Mouse (Mus musculus) CD4-positive, CD25-positive, alpha-beta regulatory T cell, adult 2 months (primary cell): ENCODE measurements around the gene Abcb9.

Source experiments
- DNase-seq: peaks from one replicate; pipeline ENCODE4 v3.0.0-alpha.2; 2012; ENCODE audit warnings: low read depth, low spot score

The Abcb9 gene

GRCm38 (mm10) chr5:124093852-124094604 lies 1.6 kb downstream of the Abcb9 start:
- DNase-seq: no peak

- no peak for DNase-seq
Measured at GRCm38 (mm10) chr5:124093120-124093794, 2.3 kb downstream of the Abcb9 start.

DNA sequence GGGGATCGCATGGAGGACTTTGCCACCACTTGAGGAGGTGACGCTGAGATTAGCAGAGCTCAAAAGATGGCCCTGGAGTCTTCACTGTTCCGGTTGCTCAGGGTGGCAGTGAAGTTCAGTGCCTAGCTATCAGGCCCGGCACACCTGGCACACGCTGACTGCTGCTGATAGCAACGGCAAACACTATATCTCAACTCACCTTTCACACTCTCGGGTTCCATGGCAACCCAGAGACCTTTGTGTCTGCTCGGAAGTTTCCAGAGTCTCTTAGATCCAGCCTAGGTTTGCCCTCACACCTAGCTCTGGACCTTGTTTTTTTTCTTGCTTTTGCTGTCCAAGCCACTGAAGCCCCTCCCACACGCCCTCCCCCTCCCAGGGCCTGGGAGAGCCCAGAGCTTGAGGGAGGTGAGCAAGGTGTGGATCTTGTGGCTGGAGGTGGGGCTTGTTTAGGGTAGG lies 3.6 kb downstream of the Abcb9 start:
- DNase-seq: no peak

DNA sequence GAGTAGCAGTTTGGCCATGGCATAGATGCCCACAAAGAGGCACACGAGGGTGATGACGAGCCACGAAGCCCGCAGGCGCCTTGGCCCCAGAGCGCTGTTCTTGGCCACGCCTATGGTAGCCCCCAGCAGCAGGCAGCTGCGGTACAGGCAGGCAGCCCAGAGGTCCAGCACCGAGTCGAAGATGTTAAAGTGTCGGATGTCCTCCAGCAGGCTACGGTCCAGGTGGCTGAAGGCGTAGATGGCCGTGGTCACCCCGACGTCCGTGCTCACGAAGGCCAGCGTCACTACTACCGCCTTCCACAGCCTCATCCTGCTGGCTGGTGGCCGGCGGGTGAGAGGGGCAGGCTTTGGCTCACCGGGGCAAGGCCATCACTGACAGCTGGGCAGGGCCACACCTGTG lies 5.7 kb downstream of the Abcb9 start:
- DNase-seq: no peak

GRCm38 (mm10) chr5:124086876-124087275 lies 8.7 kb downstream of the Abcb9 start:
- no peak for DNase-seq

DNA sequence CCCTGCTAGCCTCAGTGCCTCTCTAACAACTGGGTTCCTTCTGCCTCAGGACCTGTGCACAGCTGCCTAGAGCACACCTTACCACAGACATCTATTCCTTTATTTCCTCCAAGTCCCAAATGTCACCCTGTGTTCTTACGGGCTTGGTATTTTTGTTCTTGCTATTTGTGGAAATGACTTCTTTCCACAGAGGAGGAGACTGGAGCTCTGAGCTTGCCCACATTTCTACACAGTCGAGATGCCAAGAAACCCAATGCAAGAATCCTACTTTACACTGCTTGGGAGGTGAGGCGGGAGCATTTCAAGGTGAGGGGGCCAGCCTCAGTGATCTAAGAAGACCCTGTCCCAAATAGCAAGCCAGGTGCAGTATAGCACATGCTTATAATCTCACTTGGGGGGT lies 10.1 kb downstream of the Abcb9 start:
- no peak for DNase-seq

DNA sequence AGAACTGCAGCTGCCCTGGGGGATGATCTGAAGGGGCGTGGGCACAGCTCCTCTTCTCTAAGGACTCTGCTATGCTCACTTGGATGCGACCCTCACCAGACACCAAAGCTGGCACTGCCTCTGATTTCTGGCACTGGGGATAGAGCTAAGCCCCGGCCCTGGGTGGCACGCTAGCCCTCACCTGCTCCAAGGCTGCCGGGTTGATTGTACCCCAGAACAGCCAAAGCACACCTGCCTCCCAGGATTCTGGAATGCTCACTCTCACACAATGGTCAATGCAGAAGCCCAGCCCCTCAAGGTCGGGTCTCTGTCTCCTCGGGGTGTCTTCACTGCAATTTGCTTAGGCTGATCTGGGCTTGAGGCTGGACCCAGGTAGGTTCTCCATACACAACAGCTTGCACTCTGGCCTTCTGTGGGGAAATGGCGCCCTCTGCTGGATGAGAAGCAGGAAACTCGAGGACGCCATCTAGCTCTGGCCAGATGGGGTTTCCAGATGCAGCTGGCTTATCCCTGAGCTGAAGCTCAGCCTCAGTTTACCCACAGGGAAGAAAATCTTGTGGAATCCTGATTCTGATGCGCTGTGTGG lies 10.9 kb downstream of the Abcb9 start:
- peak; percentile 93 for DNase-seq

- DNase-seq: peak; percentile 86
Measured at GRCm38 (mm10) chr5:124083850-124084587, 11.6 kb downstream of the Abcb9 start.

GRCm38 (mm10) chr5:124082941-124083688 lies 12.5 kb downstream of the Abcb9 start:
- peak; percentile 75 for DNase-seq

DNA sequence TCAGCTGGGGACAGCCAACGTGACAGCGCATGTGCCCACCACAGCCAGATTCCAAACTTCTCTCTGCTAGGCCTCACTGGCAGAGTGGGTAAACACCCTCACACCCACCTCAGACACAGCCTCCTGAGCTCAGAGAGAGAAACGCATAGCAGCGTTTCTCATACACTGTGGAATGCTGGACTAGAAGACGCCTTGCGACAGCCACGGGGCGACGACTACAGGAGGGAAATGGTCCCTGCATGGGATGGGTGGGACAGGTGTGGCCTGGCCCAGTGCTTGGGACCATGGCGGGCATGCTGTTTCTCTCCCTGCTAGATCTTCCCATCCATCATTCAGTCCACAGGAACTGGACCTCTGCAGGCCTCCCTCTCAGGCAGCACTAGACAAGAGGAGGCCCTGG lies 13.2 kb downstream of the Abcb9 start:
- peak; percentile 52 for DNase-seq

- peak; percentile 68 for DNase-seq
Measured at GRCm38 (mm10) chr5:124079880-124080279, 15.7 kb downstream of the Abcb9 start.

GRCm38 (mm10) chr5:124078794-124079416 lies 16.7 kb downstream of the Abcb9 start:
- peak; percentile 67 for DNase-seq

DNA sequence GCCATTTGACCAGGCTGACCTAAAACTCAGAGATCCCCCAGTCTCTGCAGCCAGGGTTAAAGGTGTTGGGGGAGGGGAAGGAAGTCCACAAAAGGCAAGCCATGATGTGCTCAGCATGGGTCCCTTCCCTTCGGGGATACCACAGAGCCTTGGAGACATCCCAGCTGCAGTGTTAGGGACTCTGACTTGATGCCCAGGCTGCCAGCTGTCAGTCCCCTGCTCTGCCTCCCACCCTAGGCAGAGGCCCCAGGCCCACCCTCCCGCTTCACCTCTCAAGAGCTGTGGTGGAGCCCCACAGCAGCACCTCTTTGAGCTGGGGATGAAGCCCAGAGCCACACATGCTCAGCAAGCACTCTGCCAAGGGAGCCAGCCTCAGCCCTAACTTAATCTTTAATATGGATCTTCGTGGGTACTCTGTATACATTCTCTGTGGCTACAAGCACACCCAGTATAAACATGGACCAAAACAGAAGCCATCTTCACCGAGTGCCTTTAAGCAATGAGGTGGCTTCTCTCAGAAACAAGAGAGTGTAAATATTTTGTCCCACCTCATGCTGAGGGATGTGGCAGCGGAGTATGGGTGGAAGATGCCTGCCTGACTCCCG lies 17.6 kb downstream of the Abcb9 start:
- peak; percentile 40 for DNase-seq

- no peak for DNase-seq
Measured at GRCm38 (mm10) chr5:124077241-124077640, 18.4 kb downstream of the Abcb9 start.

- DNase-seq: no peak
Measured at GRCm38 (mm10) chr5:124076559-124076958, 19.0 kb downstream of the Abcb9 start.

- peak; percentile 63 for DNase-seq
Measured at GRCm38 (mm10) chr5:124075716-124076115, 19.9 kb downstream of the Abcb9 start.

DNA sequence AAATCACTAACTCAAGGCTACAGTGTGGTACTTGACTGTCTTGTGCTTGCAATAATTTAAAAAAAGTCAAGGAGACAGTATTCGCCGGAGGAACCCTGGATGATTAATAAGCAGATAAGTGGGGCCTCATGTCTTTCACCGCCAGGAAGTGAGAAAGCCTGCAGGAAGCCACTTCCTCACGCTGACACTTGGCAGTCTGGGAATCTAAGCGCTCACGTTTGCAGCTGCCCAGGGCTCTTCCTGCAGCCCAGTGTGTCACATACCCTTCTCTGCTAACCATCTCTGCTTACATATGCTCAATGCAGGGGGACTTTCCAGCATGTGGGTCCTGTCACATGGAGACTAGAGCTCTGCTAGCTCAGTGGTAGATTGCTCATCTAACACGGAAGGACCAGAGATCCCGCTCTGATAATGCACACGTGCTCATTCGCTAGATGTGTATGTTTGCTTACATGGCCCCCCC lies 20.7 kb downstream of the Abcb9 start:
- DNase-seq: peak; percentile 91

DNA sequence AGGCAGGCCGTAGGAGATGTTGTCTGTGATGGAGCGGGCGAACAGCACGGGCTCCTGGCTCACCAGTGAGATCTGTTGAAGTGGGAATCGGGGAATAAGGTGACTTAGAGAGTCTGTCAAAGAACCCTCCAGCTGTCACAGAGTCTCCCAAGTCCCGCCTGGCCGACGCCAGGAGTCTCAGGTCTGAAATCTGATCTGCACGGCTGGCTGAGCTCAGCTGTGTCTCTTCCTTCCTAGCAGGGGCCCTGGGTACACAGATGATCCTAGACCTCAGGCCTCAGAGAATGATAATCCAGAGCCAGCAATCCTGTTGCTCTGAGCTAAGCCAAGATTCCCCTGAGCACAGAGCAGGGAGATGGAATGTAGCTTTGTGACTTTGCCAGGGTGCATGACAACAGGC lies 21.9 kb downstream of the Abcb9 start:
- no peak for DNase-seq

DNA sequence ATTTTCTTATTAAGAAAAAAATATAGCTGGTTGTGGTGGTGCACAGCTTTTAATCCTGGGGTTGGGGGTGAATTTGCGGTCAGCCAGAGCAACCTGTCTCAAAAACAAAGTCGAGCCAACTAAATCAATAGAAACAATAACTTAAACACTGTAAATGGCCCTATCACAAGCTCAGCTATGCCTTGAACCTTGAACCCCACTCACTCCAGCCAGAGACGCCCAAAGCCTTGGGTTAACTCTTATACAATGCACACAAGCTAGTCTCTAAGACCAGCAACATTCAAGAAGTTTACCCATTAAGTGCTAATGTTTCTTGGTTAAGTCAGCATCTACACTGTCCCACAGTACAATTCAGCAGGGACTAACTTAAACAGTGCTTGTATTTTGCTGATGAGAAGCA lies 25.9 kb downstream of the Abcb9 start:
- no peak for DNase-seq
